Mouse (Mus musculus): ENCODE data around the gene Ccdc84. TPM values are rescaled to one million over a fixed set of nuclear protein-coding genes. Genes with fewer than 3 reads are reported as not detected.
"Not testable (repeated sequence)": the region's sequence is repeated elsewhere in the genome, so short reads cannot be mapped to it uniquely, and the experiment has no call there.

Gene Ccdc84
- polyA plus RNA-seq, 1 experiment from 2014 or later = 31.7 TPM

- Histone ChIP-seq H3K4me1 (peaks cover 11% of the 10 kb centered on the region), H3K9me3 (no peaks in the 10 kb centered on the region), H3K9ac (no peak overlapping the region), H3K27ac (no peak overlapping the region), H3K4me2 (no peak overlapping the region), H3K27me3 (no peaks in the 10 kb centered on the region), H3K36me3 (no peaks in the 10 kb centered on the region), H3K4me3 (no peak overlapping the region)
- 63% methylated on average over 5 of the region's 5 CpGs for WGBS
- ATAC-seq (ENCODE audit: borderline replicate concordance, extremely low read depth, low FRiP score, low TSS enrichment) = no peak
These were observed 2.0 kb upstream of the Ccdc84 start for GRCm38 (mm10) chr9:44420280-44420898.

DNA sequence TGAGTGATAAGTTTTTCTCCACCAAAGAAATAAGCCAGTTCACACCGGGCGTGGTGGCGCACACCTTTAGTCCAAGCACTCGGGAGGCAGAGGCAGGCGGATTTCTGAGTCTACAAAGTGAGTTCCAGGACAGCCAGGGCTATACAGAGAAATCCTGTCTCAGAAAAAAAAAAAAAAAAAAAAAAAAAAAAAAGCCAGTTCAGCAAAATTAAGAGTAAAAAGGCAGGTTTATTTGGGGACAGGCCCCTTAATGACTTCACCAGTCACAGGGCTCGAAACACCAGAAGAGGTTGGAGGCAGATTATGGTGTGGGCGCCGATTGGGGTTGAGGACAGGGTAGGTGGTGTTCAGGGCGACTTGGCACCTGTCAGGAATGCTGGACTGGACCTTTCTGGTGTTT, 1.4 kb upstream of the Ccdc84 start:
- H3K27ac ChIP-seq; H3K4me2 ChIP-seq; H3K9me3 ChIP-seq; H3K4me3 ChIP-seq; H3K9ac ChIP-seq; ATAC-seq (ENCODE audit: borderline replicate concordance, extremely low read depth, low FRiP score, low TSS enrichment); H3K27me3 ChIP-seq; H3K36me3 ChIP-seq: not testable (repeated sequence)
- H3K4me1 ChIP-seq = peaks cover 11% of the 10 kb centered on the region
- WGBS = 90% methylated on average over 9 of the region's 9 CpGs

- peak overlapping the region; percentile 81 for H3K4me2 ChIP-seq
- WGBS = under 1% methylated on average over 38 of the region's 38 CpGs
- ATAC-seq (ENCODE audit: borderline replicate concordance, extremely low read depth, low FRiP score, low TSS enrichment) = peak; percentile 96
These were observed 441 bp downstream of the Ccdc84 start for GRCm38 (mm10) chr9:44417892-44418363.

DNA sequence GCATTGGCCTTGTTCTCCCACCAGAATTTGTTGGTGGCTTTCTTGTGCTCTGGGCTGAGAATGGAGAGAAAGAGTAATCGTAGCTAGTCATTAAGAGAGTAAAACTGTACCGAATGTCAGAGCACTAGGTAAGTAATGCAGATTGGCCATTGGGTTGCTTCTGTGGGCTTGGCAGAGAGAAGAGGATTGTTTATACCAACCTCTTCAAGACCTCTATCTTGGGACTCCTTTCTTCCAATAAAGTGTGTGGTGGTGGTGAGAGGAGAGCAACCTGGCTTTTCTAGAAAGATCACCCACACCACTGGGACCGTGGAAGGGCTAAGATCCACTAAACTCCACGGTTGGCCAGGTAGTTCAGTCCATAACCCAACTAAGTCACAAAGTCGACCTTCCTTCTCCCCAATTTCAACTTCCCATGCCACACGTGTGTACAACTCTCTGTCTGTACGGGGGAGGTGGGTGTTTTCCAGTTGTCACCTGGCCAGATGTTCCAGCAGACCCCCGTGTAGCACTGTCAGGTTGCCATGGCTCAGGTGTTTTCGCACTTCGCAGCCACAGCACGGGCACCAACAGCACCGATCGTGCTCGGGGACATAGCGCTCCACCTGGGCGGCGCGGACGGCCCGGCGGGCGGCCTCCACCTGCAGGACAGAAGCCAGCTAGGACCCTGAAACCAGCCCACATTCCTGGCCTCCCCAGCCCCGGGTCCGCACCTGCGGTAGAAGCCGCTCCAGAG, 1.0 kb downstream of the Ccdc84 start:
- Histone ChIP-seq H3K4me2 (peak overlapping the region; percentile 81), H3K36me3 (peaks cover 23% of the 10 kb centered on the region), H3K4me3 (peak overlapping the region; percentile 88), H3K9ac (peak overlapping the region; percentile 74), H3K27ac (peak overlapping the region; percentile 60), H3K27me3 (no peaks in the 10 kb centered on the region), H3K4me1 (peaks cover 11% of the 10 kb centered on the region), H3K9me3 (no peaks in the 10 kb centered on the region)
- 7% methylated on average over 26 of the region's 26 CpGs for WGBS
- ATAC-seq (ENCODE audit: borderline replicate concordance, extremely low read depth, low FRiP score, low TSS enrichment) = peak; percentile 73

More at GRCm38 (mm10) chr9:44417892-44418363, 441 bp downstream of the Ccdc84 start:
- peaks cover 16% of the 10 kb centered on the region; the same call in 1 of the 2 replicates for H3K36me3 ChIP-seq
- H3K4me3 ChIP-seq = peak overlapping the region; percentile 88
- H3K27ac ChIP-seq = peak overlapping the region; percentile 65
- H3K27me3 ChIP-seq = no peaks in the 10 kb centered on the region
- H3K4me1 ChIP-seq = peaks cover 11% of the 10 kb centered on the region
- H3K9ac ChIP-seq = peak overlapping the region; percentile 74
- H3K9me3 ChIP-seq = no peaks in the 10 kb centered on the region

- Histone ChIP-seq H3K27me3 (no peaks in the 10 kb centered on the region), H3K4me2 (no peak overlapping the region), H3K27ac (no peak overlapping the region), H3K4me1 (peaks cover 20% of the 10 kb centered on the region), H3K9me3 (no peaks in the 10 kb centered on the region), H3K4me3 (no peak overlapping the region), H3K36me3 (peaks cover 59% of the 10 kb centered on the region), H3K9ac (no peak overlapping the region)
- 55% methylated on average over 2 of the region's 2 CpGs for WGBS
- ATAC-seq (ENCODE audit: borderline replicate concordance, extremely low read depth, low FRiP score, low TSS enrichment) = no peak
These were observed 5.6 kb downstream of the Ccdc84 start for GRCm38 (mm10) chr9:44412781-44413180.

- peaks cover 59% of the 10 kb centered on the region for H3K36me3 ChIP-seq
- H3K27ac ChIP-seq = no peak overlapping the region
- ATAC-seq (ENCODE audit: borderline replicate concordance, extremely low read depth, low FRiP score, low TSS enrichment) = no peak
- 72% methylated on average over 4 of the region's 4 CpGs for WGBS
- H3K9ac ChIP-seq = no peak overlapping the region
- H3K4me1 ChIP-seq = peaks cover 17% of the 10 kb centered on the region
- no peaks in the 10 kb centered on the region for H3K27me3 ChIP-seq
- H3K4me3 ChIP-seq = no peak overlapping the region
- H3K4me2 ChIP-seq = no peak overlapping the region
- no peaks in the 10 kb centered on the region for H3K9me3 ChIP-seq
These were observed 6.1 kb downstream of the Ccdc84 start for GRCm38 (mm10) chr9:44412306-44412705.

DNA sequence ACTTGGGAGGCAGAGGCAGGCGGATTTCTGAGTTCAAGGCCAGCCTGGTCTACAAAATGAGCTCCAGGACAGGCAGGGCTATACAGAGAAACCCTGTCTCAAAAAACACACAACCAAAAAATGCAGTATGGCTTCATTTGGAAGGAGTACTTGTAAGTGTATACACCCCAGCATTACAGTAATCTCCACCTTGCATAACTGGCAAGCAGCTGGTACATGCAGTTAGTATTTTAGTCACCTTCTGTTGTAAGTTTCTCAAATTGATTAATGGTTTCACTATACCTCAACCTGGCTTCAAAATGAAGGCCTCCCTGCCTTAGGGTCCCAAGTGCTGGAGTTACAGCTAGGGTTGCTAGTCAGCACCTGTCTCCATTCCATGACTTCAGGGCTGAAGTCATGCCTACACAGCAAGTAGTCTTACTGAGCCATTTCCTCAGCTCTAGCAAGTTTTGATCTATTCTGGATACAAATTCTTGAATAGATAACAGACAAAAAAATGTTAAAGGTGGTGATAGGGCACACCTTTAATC, 6.7 kb downstream of the Ccdc84 start:
- no peak overlapping the region for H3K27ac ChIP-seq
- H3K4me1 ChIP-seq = peaks cover 13% of the 10 kb centered on the region
- no peaks in the 10 kb centered on the region for H3K9me3 ChIP-seq
- no peak for ATAC-seq (ENCODE audit: borderline replicate concordance, extremely low read depth, low FRiP score, low TSS enrichment)
- H3K9ac ChIP-seq = no peak overlapping the region
- 73% methylated on average over 1 of the region's 1 CpGs for WGBS
- no peak overlapping the region for H3K4me3 ChIP-seq
- no peaks in the 10 kb centered on the region for H3K27me3 ChIP-seq
- H3K36me3 ChIP-seq = peaks cover 59% of the 10 kb centered on the region
- no peak overlapping the region for H3K4me2 ChIP-seq

DNA sequence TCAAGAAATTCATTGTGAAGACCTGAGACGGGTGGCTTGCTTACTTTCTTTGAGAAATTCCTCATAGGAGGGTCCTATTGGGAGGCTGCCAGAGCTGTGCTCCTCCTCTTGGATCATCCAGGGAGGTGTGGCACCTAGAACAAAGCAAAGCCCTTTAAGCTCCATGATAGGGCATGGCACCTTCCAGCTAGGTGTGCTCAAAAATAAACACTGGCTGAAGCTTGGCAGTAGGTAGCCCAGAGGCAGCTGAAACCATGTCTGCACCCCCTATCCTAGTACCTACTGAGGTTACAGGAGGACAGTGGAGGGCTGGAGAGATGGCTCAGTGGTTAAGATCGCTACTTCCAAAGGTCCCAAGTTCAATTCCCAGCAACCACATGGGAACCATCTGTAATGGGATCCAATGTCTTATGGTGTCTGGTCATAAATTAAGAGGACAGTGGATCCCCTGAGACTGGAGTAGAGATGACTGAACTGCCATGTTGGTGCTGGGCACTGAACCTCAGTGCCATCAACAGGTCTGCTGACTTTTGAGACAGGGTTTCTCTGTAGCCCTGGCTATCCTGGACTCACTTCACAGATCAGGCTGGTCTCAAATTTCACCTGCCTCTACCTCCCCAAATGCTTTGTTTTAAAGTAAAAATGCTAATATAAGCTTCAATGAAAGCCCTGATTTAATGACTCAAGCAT, 7.6 kb downstream of the Ccdc84 start:
- Histone ChIP-seq H3K9me3 (no peaks in the 10 kb centered on the region), H3K4me1 (peaks cover 18% of the 10 kb centered on the region), H3K27ac (no peak overlapping the region), H3K9ac (no peak overlapping the region), H3K27me3 (no peaks in the 10 kb centered on the region), H3K36me3 (peaks cover 59% of the 10 kb centered on the region), H3K4me2 (no peak overlapping the region), H3K4me3 (no peak overlapping the region)
- no peak for ATAC-seq (ENCODE audit: borderline replicate concordance, extremely low read depth, low FRiP score, low TSS enrichment)
- WGBS = 67% methylated on average over 2 of the region's 2 CpGs

DNA sequence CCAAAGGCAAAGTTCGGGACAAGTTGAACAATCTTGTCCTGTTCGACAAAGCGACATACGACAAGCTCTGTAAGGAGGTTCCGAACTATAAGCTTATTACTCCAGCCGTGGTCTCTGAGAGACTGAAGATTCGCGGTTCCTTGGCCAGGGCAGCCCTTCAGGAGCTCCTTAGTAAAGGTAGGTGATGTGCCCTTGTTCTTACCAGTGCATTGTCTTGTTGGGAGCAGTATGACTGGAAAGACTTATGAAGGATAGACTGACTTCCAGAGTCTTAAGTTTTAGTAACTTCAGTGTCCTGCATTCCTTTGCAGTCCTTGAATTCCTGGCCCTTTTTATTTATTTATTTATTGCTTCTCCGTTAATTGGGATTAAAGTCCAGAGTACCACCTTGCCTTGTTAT, 9.7 kb downstream of the Ccdc84 start:
- ATAC-seq (ENCODE audit: borderline replicate concordance, extremely low read depth, low FRiP score, low TSS enrichment); H3K27ac ChIP-seq; H3K27me3 ChIP-seq; H3K9me3 ChIP-seq: not testable (repeated sequence)
- Histone ChIP-seq H3K4me3 (peak overlapping the region; percentile 90), H3K4me2 (peak overlapping the region; percentile 74), H3K36me3 (peaks cover 67% of the 10 kb centered on the region), H3K9ac (peak overlapping the region; percentile 85), H3K4me1 (peaks cover 25% of the 10 kb centered on the region)
- WGBS = 73% methylated on average over 9 of the region's 9 CpGs

DNA sequence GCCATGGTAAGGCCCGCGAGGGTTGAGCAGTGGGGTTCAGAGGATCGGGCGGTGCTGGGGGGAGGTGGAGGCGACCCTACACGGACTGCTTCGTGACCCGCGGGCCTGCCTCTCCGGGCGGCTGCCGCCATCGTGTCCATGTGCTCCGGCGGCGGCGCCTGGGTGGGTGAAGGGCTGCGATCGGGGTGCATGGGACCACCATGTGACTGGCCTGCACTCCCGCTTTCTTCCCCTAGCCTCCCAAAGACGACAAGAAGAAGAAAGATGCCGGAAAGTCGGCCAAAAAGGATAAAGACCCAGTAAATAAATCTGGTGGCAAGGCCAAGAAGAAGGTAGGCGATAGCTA, 10.6 kb downstream of the Ccdc84 start:
- Histone ChIP-seq H3K27me3 (no peaks in the 10 kb centered on the region), H3K4me1 (peaks cover 25% of the 10 kb centered on the region), H3K27ac (peak overlapping the region; percentile 98), H3K9ac (peak overlapping the region; percentile 85), H3K9me3 (no peaks in the 10 kb centered on the region), H3K4me2 (peak overlapping the region; percentile 74), H3K4me3 (peak overlapping the region; percentile 90), H3K36me3 (peaks cover 70% of the 10 kb centered on the region)
- 0% methylated on average over 24 of the region's 24 CpGs for WGBS
- ATAC-seq (ENCODE audit: borderline replicate concordance, extremely low read depth, low FRiP score, low TSS enrichment) = no peak

- ATAC-seq (ENCODE audit: borderline replicate concordance, extremely low read depth, low FRiP score, low TSS enrichment) = peak; percentile 96
- H3K9me3 ChIP-seq = no peaks in the 10 kb centered on the region
- peak within 1 kb of the TSS; percentile 74 for H3K4me2 ChIP-seq
- H3K4me3 ChIP-seq = peak within 1 kb of the TSS; percentile 90
- peaks cover 25% of the 10 kb centered on the region for H3K4me1 ChIP-seq
- under 1% methylated on average over 51 of the region's 51 CpGs for WGBS
- H3K27me3 ChIP-seq = no peaks in the 10 kb centered on the region
- peak within 1 kb of the TSS; percentile 98 for H3K27ac ChIP-seq
- peaks cover 70% of the 10 kb centered on the region for H3K36me3 ChIP-seq
- H3K9ac ChIP-seq = peak within 1 kb of the TSS; percentile 85
These were observed 11.2 kb downstream of the Ccdc84 start, which contains the start of the genes Rps25 and Trappc4 for GRCm38 (mm10) chr9:44406906-44407751. TSS of gene Rps25 (plus strand) at chr9:44407139. TSS of gene Trappc4 (minus strand) at chr9:44407600.
